14 mouse cellular contexts compared by ENCODE assay signal in the genomic region with DNA sequence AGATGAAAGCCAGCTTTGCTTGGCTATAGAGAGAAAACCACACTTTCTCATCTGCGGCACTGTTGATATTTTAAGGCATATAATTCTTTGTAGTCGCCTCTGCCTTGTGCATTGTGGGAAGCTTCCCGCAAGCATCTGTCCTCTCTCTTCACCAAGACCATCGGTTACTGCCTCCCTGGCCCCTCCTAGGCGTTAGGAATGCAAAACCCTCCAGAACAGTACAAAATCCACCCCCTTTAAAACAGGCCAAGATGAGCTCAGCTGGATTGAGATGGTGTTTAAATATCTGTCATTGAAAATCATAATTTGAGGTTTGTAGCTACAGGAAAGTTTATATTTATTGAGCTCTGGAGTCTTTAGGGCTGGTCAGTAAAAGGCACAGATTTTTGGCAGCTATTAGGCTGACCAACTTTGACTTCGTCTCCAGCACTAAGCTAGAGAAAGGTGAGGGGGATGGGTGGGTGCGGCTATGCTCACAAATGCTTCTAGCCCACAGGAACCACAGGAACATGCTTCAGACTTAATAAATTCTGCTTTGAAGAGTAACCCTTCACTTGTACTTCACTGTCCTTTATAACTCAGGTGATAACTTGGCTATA.
"Had no signal": no experiment of that assay in that cellular context is flagged by ENCODE, and none has a peak within 500 bp of the region (broad histone marks: within the 10 kb centered on the region; RNA-seq: fewer than 3 reads in every experiment).

No protein-coding gene starts in this region.

- H3K36me3 ChIP-seq: limb, embryonic 15.5 days; liver, embryonic 12.5 days; midbrain, embryonic 12.5 days; neural tube, embryonic 15.5 days had no signal

- H3K27me3 ChIP-seq: limb, embryonic 15.5 days; liver, embryonic 12.5 days; megakaryocyte, embryonic 14.5 days; neural tube, embryonic 15.5 days had no signal

- H3K4me1 ChIP-seq: liver, embryonic 12.5 days; megakaryocyte, embryonic 14.5 days had no signal

- H3K4me3 ChIP-seq: limb, embryonic 15.5 days; liver, embryonic 12.5 days; megakaryocyte, embryonic 14.5 days; midbrain, embryonic 12.5 days; neural tube, embryonic 15.5 days had no signal

- H3K4me2 ChIP-seq: limb, embryonic 15.5 days; liver, embryonic 12.5 days; midbrain, embryonic 12.5 days; neural tube, embryonic 15.5 days had no signal

- DNase-seq: kidney, adult 11 months; kidney, adult 9 months; kidney, postnatal 36 days; layer of hippocampus, adult 9-11 months; layer of hippocampus, postnatal 36 days; thymus, postnatal 4 days had no signal

- H3K9me3 ChIP-seq: limb, embryonic 15.5 days; liver, embryonic 12.5 days; midbrain, embryonic 12.5 days; neural tube, embryonic 15.5 days had no signal

- H3K9ac ChIP-seq: limb, embryonic 15.5 days; liver, embryonic 12.5 days; midbrain, embryonic 12.5 days; neural tube, embryonic 15.5 days had no signal

- ATAC-seq: liver, embryonic 12.5 days; midbrain, embryonic 16.5 days had no signal

- H3K27ac ChIP-seq: kidney, postnatal 0 days; limb, embryonic 15.5 days; liver, embryonic 12.5 days; macrophage; midbrain, embryonic 12.5 days; neural tube, embryonic 15.5 days had no signal
